Mouse (Mus musculus) liver, adult 2 months (tissue): ENCODE results near the gene Ccdc57.
"Not testable (repeated sequence)": the region's sequence is repeated elsewhere in the genome, so short reads cannot be mapped to it uniquely, and the experiment has no call there.

ENCODE experiments used
- CTCF ChIP-seq: fragments of 200-500 bp; IDR thresholded peaks from 2 replicates; pipeline ENCODE4 v1.5.1; 2011; ENCODE audit warnings: low read depth, low read length, control low read depth
- POLR2A ChIP-seq: fragments of 200-500 bp; IDR thresholded peaks from 2 replicates; pipeline ENCODE4 v1.6.1; 2011; ENCODE audit warnings: low read length, control low read depth; ENCODE audit not compliant: insufficient read depth; ENCODE audit errors: extremely low read depth

DNA sequence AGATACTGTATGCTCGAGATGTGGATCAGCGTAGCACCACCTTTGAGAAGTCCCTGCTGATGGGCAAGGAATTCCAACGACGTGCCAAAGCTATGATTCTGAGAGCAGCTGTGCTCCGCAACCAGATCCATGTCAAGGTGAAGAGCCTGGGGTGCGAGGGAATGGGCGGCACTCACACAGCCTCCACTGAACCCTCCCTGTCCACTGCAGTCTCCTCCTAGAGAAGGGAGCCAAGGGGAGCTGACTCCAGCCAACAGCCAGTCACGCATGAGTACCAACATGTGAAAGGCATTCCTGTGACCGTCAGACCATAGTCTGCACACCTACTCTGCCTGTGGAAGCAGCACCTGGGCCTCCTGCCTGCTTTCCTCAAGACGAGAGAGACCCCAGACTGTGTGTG, 144.2 kb downstream of the Ccdc57 start:
- TF ChIP-seq CTCF, POLR2A: not testable (repeated sequence)
